Mouse (Mus musculus) myocyte (in vitro differentiated cells): ENCODE results near the gene 2410137M14Rik.

Experiments used
- CEBPB ChIP-seq: IDR thresholded peaks from 2 replicates; pipeline ENCODE4 v1.6.1; 2011; ENCODE audit warnings: mild to moderate bottlenecking, moderate library complexity; ENCODE audit not compliant: poor library complexity, insufficient read depth, severe bottlenecking
- E2F4 ChIP-seq: IDR thresholded peaks from one replicate; pipeline ENCODE4 v1.6.1; 2011; ENCODE audit warnings: mild to moderate bottlenecking, control low read depth, moderate library complexity; ENCODE audit not compliant: insufficient read depth
- MAX ChIP-seq: IDR thresholded peaks from one replicate; pipeline ENCODE4 v1.6.1; 2011; ENCODE audit warnings: low read depth, mild to moderate bottlenecking, control low read depth
- MYOD1 ChIP-seq, 3 experiments: IDR thresholded peaks; one replicate each; pipeline ENCODE4 v1.6.1; 2011; ENCODE audit warnings: control low read depth in 2 of 3, low read depth in 2 of 3, mild to moderate bottlenecking in 2 of 3, moderate library complexity in 1 of 3; ENCODE audit not compliant: insufficient read length in 2 of 3, control insufficient read depth in 1 of 3
- POLR2A ChIP-seq: IDR thresholded peaks from one replicate; pipeline ENCODE4 v1.6.1; 2011; ENCODE audit warnings: low read depth, mild to moderate bottlenecking, control low read depth, moderate library complexity; ENCODE audit not compliant: insufficient read length
- REST ChIP-seq: IDR thresholded peaks from one replicate; pipeline ENCODE4 v1.6.1; 2011; ENCODE audit warnings: mild to moderate bottlenecking, control low read depth, moderate library complexity; ENCODE audit not compliant: insufficient read depth, insufficient read length
- TCF3 ChIP-seq: IDR thresholded peaks from one replicate; pipeline ENCODE4 v1.6.1; 2011; ENCODE audit warnings: low read depth, control low read depth; ENCODE audit not compliant: insufficient read length
- USF1 ChIP-seq: IDR thresholded peaks from one replicate; pipeline ENCODE4 v1.6.1; 2011; ENCODE audit warnings: low read depth, mild to moderate bottlenecking, control low read depth, moderate library complexity

DNA sequence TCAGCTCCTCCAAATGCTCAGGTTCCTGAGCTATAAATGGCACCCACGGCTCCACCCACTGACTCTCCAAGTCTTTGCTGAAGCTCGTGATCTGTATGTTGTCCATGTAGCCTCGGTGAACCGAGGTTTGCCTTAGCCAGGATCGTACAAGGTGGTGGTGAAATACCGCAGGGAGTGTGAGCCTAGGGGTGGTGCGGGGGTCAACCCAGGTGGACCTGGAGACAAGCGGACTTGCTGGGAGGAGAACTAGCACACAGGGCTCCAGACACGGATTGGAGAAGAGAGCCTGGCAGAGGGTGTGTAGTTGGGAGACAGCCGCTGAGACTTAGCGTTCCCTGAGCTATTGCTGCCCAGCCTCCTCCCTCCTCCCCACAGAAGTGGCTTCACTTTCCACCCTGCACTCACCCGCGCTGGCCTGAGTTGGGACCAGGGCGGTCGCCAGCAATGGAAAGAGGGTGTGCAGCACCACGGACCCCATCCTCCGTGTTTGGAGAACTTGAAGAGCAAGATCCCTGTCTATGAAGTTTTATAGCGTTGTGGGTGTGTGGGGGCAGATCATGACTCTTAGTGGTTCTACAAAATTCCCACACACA, at the start of gene 2410137M14Rik:
- TF ChIP-seq MYOD1 (IDR thresholded peaks at IDR 0.05; ENCODE audit: control insufficient read depth in 1 of 3, insufficient read length in 2 of 3, low read depth in 2 of 3) (no peak), MAX (no peak), E2F4 (no peak), POLR2A (no peak), REST (no peak), CEBPB (no peak), USF1 (no peak), TCF3 (no peak)
